Mouse (Mus musculus) intestine, postnatal 0 days (tissue): ENCODE measurements around the gene Zdhhc22. TPM values are rescaled to one million over a fixed set of nuclear protein-coding genes. Genes with fewer than 3 reads are reported as not detected.
A peak's percentile ranks its signal among the peaks of the same experiment; 100 is the strongest.

Experiments used
- ATAC-seq: fragments of 200-750 bp; cut with Nextera tagmentation; 2 replicates; pipeline ENCODE4 v1.8.0; 2017; ENCODE audit warnings: mild to moderate bottlenecking, moderate TSS enrichment, moderate library complexity
- H3K27ac ChIP-seq: fragments of 300-500 bp; sonication (generic); 2 replicates; pipeline ENCODE4 v1.5.1; 2014; ENCODE audit warnings: mild to moderate bottlenecking, low read depth, low read length, moderate library complexity
- H3K27me3 ChIP-seq: fragments of 300-500 bp; sonication (generic); replicated peaks from 2 replicates; pipeline ENCODE4 v1.6.1; 2014; ENCODE audit warnings: low read length, mixed read lengths; ENCODE audit not compliant: control insufficient read depth, insufficient read depth
- H3K36me3 ChIP-seq: fragments of 300-500 bp; sonication (generic); 2 replicates; pipeline ENCODE4 v1.6.1; 2014; ENCODE audit warnings: mild to moderate bottlenecking, moderate library complexity; ENCODE audit not compliant: control insufficient read depth, insufficient read depth
- H3K4me1 ChIP-seq: fragments of 300-500 bp; sonication (generic); replicated peaks from 2 replicates; pipeline ENCODE4 v1.6.1; 2014; ENCODE audit warnings: antibody characterized with exemption, low read length, mixed read lengths; ENCODE audit not compliant: control insufficient read depth, insufficient read depth
- H3K4me2 ChIP-seq: fragments of 300-500 bp; sonication (generic); replicated peaks from 2 replicates; pipeline ENCODE4 v1.6.1; 2014; ENCODE audit warnings: low read depth, mild to moderate bottlenecking, moderate library complexity
- H3K4me3 ChIP-seq: fragments of 300-500 bp; sonication (generic); 2 replicates; pipeline ENCODE4 v1.5.1; 2014; ENCODE audit warnings: low read depth, low read length
- H3K9ac ChIP-seq: fragments of 300-500 bp; sonication (generic); 2 replicates; pipeline ENCODE4 v1.6.1; 2014; ENCODE audit warnings: mild to moderate bottlenecking, low read depth, low read length
- H3K9me3 ChIP-seq: fragments of 300-500 bp; sonication (generic); 2 replicates; pipeline ENCODE4 v1.6.1; 2016; ENCODE audit warnings: mixed run types; ENCODE audit not compliant: control insufficient read depth
- CTCF ChIP-seq: sonication (generic); IDR thresholded peaks from 2 replicates; pipeline ENCODE4 v1.5.1; 2016; ENCODE audit warnings: low read depth, mild to moderate bottlenecking, control low read depth, antibody characterized with exemption, moderate library complexity
- WGBS: fragments of 180-500 bp; shearing (Covaris S2); extraction: QIAGEN DNeasy Blood & Tissue Kit; methylation state at CpG from one replicate; pipeline ENCODE4 v1.1.7; 2014; 5-methylcytosine and 5-hydroxymethylcytosine counted together
- polyA plus RNA-seq: library from polyadenylated mRNA; unstranded; fragments of >200 nt; fragmentation: Nextera tagmentation; extraction: Ambion mirVana; gene quantifications from 2 replicates; pipeline ENCODE4 v1.2.1, GENCODE M21; 2015

The Zdhhc22 gene
- polyA plus RNA-seq, 1 experiment from 2014 or later = 0.46 TPM

DNA sequence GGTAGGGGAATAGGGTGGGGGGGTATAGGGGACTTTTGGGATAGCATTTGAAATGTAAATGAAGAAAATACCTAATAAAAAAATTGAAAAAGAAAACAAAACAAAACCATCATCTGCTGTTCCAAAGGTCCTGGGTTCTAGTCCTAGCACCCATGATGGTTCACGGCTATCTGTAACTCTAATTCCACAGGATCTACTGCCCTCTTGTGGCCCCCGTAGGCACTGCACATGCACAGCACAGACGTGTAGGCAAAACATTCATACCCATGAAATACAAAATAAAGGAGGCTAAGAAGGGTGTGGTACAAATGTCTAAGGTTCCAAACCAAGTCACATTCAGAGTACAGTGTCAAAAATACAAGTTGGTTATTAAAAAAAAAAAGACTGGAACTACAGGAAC is 26.8 kb upstream of the Zdhhc22 start:
- 37% methylated on average over 3 of the region's 3 CpGs for WGBS
- no peak overlapping the region for H3K9ac ChIP-seq
- no peak for ATAC-seq
- no peak overlapping the region for H3K27ac ChIP-seq
- no peak overlapping the region for H3K4me3 ChIP-seq
- H3K36me3 ChIP-seq = no peaks in the 10 kb centered on the region
- no peaks in the 10 kb centered on the region for H3K27me3 ChIP-seq
- no peak overlapping the region for H3K4me2 ChIP-seq
- peak; percentile 59 for TF ChIP-seq CTCF
- H3K4me1 ChIP-seq = no peaks in the 10 kb centered on the region
- H3K9me3 ChIP-seq = no peaks in the 10 kb centered on the region

DNA sequence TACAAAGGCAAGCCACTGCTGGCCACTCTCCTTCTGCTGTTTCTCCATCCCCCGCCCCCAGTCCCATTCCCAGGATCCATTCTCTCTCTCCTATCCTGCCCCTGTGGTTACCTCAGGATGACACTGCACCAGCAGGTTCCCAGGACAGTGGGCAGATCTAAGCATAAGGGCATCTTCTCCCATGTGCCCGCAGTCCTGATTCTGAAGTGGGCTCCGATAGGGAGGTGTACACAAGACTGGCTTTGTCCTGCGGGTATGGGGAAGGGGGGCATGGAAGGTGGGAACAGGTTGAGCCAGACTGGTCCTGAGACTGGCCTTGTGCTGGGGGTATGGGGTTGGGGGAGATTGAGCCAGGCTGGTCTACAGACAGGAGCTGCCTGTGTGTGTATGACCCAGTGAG is 14.4 kb upstream of the Zdhhc22 start:
- Histone ChIP-seq H3K27me3 (no peaks in the 10 kb centered on the region), H3K4me3 (no peak overlapping the region), H3K9ac (no peak overlapping the region), H3K36me3 (no peaks in the 10 kb centered on the region), H3K4me2 (no peak overlapping the region), H3K4me1 (no peaks in the 10 kb centered on the region), H3K9me3 (no peaks in the 10 kb centered on the region), H3K27ac (no peak overlapping the region)
- no peak for TF ChIP-seq CTCF
- ATAC-seq = no peak
- WGBS = 79% methylated on average over 4 of the region's 4 CpGs

DNA sequence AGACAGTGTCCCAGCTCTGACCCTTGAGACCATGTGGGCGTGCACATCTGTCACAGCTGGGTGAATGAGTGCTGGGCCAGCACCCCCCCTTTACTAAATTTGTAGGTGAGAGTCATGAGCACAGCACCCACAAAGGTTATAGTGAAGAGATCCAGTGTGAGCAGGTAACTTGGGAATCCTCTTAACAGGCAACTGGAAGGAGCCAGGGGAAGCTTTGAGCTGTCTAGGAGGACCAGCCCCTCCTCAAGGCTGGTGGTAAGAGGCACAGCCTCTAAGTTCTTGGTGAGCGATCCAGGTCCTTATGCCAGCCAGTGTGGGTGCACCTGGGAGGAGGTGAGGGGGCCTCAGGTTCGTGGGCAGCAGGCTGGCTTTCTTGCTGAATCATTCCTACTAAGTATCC is 13.4 kb upstream of the Zdhhc22 start:
- H3K4me2 ChIP-seq = no peak overlapping the region
- no peak overlapping the region for H3K4me3 ChIP-seq
- no peak for TF ChIP-seq CTCF
- WGBS = 55% methylated on average over 3 of the region's 3 CpGs
- H3K27ac ChIP-seq = no peak overlapping the region
- H3K4me1 ChIP-seq = no peaks in the 10 kb centered on the region
- no peaks in the 10 kb centered on the region for H3K36me3 ChIP-seq
- no peaks in the 10 kb centered on the region for H3K9me3 ChIP-seq
- no peaks in the 10 kb centered on the region for H3K27me3 ChIP-seq
- no peak overlapping the region for H3K9ac ChIP-seq
- ATAC-seq = no peak

DNA sequence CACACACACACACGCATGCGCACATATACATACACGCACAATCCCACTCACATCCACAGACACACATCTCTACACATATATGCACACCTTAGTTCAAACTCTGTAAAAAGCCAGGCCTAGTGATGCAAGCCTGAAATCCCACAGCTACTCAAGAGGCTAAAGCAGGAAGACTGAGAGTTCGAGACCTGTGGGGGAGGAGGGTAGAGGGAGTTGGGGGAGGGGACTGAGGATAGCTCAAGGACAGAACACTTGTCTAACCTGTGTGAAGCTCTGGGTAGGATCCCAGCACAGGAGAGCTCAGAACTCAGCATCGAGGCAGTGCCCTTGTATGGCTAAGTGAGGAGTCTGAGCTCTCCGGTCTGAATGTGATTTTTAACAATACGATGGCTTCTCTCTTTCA is 12.6 kb upstream of the Zdhhc22 start:
- Histone ChIP-seq H3K4me1 (no peaks in the 10 kb centered on the region), H3K4me2 (no peak overlapping the region), H3K27me3 (no peaks in the 10 kb centered on the region), H3K36me3 (no peaks in the 10 kb centered on the region), H3K27ac (no peak overlapping the region), H3K9me3 (no peaks in the 10 kb centered on the region), H3K4me3 (no peak overlapping the region), H3K9ac (no peak overlapping the region)
- WGBS = 71% methylated on average over 7 of the region's 7 CpGs
- ATAC-seq = no peak
- no peak for TF ChIP-seq CTCF

DNA sequence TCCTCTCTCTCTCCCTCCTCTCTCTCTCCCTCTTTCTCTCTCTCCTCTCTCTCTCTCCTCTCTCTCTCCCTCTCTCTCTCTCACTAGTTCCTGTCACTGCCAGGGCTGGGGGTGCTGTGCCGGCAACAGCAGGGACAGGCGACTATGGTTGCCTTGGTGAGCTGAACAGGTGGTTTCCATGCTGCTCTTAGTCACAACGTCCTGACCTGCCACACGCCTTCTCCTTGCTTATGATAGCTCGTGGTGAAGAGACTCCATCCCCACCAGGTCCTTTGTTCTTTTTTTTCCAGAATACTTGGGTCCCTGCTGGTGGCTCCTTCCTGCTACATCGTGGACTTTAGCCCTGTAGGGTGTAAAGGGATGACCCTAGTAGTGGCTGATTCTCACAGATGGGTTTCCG is 12.0 kb upstream of the Zdhhc22 start:
- Histone ChIP-seq H3K36me3 (no peaks in the 10 kb centered on the region), H3K4me3 (no peak overlapping the region), H3K27ac (no peak overlapping the region), H3K9ac (no peak overlapping the region), H3K4me2 (no peak overlapping the region), H3K4me1 (no peaks in the 10 kb centered on the region), H3K9me3 (no peaks in the 10 kb centered on the region), H3K27me3 (no peaks in the 10 kb centered on the region)
- no peak for TF ChIP-seq CTCF
- no peak for ATAC-seq
- 54% methylated on average over 7 of the region's 7 CpGs for WGBS

DNA sequence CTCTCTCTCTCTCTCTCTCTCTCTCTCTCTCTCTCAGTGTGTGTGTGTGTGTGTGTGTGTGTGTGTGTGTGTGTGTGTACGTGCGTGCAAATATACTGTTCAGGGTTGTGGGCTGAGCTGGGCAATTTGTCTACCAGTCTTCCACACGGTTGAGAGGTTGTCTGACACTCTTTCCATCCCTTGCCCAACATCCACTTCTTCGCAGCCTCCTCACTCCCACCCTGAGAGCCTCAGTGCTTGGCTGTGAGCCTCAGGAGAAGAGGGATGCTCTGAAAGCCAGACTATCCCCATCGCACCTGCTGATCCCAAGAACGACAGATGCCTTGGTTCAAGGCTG is 10.6 kb upstream of the Zdhhc22 start:
- WGBS = 40% methylated on average over 6 of the region's 6 CpGs
- no peak overlapping the region; the same call in 1 of the 2 replicates for H3K27ac ChIP-seq
- no peak overlapping the region for H3K4me3 ChIP-seq
- no peak for ATAC-seq
- TF ChIP-seq CTCF = no peak
- H3K9me3 ChIP-seq = no peaks in the 10 kb centered on the region
- no peak overlapping the region for H3K4me2 ChIP-seq
- no peaks in the 10 kb centered on the region for H3K27me3 ChIP-seq
- H3K36me3 ChIP-seq = no peaks in the 10 kb centered on the region
- H3K4me1 ChIP-seq = no peaks in the 10 kb centered on the region
- H3K9ac ChIP-seq = no peak overlapping the region

DNA sequence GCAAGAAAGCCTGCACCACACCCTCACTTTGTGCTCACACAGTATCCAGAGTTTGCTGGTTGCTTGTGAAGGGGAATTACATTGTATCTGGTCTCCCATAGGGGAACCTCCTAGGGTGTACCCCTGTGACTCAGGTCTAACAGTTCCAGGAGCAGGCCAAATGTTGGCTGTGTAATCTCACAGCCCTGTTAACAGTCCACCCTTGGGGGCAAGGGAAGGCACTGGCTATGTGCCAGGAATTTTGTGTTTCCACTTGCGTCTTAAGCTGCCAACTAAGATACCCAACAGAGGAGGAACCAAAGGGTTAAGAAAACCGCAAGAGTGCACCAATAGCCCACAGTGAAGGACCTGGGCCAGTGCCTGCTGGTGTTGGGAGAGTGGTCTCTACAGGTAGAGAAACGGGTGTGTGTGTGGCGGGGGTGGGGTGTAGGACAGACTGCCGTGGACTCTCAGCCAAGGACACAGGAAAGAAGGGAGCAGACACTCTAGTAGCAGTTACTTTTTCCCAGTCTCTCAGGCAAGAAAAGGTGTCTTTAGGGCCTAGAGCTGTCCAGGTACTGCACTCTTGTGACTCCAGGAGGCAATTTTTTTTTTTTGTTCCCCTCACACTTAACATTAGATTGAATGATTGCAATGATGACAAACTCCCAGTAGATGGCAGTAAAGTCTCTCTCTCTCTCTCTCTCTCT is 10.1 kb upstream of the Zdhhc22 start:
- no peaks in the 10 kb centered on the region for H3K36me3 ChIP-seq
- no peak overlapping the region for H3K4me3 ChIP-seq
- no peak for ATAC-seq
- H3K9me3 ChIP-seq = no peaks in the 10 kb centered on the region
- no peaks in the 10 kb centered on the region for H3K4me1 ChIP-seq
- H3K4me2 ChIP-seq = no peak overlapping the region
- no peak overlapping the region for H3K9ac ChIP-seq
- no peaks in the 10 kb centered on the region for H3K27me3 ChIP-seq
- peak; percentile 62 for TF ChIP-seq CTCF
- H3K27ac ChIP-seq = no peak overlapping the region
- WGBS = 55% methylated on average over 5 of the region's 5 CpGs
